Mouse (Mus musculus) layer of hippocampus, adult 9-11 months (tissue): ENCODE measurements at regions not wholly inside any gene's neighbourhood (a gene's known extent, or its start where the extent isn't known, plus 50 kb on each side); places are given as distances from the start of the nearest gene placed in this dataset.
A peak's percentile ranks its signal among the peaks of the same experiment; 100 is the strongest.

ENCODE experiments used
- DNase-seq: peaks from one replicate; pipeline ENCODE4 v3.0.0; 2022

- no peak for DNase-seq
These were observed 153.6 kb upstream of the Ankrd55 start for GRCm38 (mm10) chr13:112134701-112135100.

GRCm38 (mm10) chr13:112135777-112136176, 152.5 kb upstream of the Ankrd55 start:
- DNase-seq = no peak

- DNase-seq = no peak
These were observed 151.4 kb upstream of the Ankrd55 start for GRCm38 (mm10) chr13:112136850-112137249.

GRCm38 (mm10) chr13:112140871-112141270, 147.4 kb upstream of the Ankrd55 start:
- DNase-seq = no peak

- no peak for DNase-seq
These were observed 143.6 kb upstream of the Ankrd55 start for GRCm38 (mm10) chr13:112144393-112145348.

GRCm38 (mm10) chr13:112152614-112153550, 135.4 kb upstream of the Ankrd55 start:
- DNase-seq = peak; percentile 8

- DNase-seq = no peak
These were observed 134.5 kb upstream of the Ankrd55 start for GRCm38 (mm10) chr13:112153681-112154127.

- DNase-seq = no peak
These were observed 128.7 kb upstream of the Ankrd55 start for GRCm38 (mm10) chr13:112159430-112160172.

GRCm38 (mm10) chr13:112160173-112160641, 128.0 kb upstream of the Ankrd55 start:
- DNase-seq = peak; percentile 13

- DNase-seq = no peak
These were observed 127.5 kb upstream of the Ankrd55 start for GRCm38 (mm10) chr13:112160726-112161125.

GRCm38 (mm10) chr13:112161886-112162285, 126.4 kb upstream of the Ankrd55 start:
- DNase-seq = no peak

GRCm38 (mm10) chr13:112165921-112166320, 122.3 kb upstream of the Ankrd55 start:
- no peak for DNase-seq

GRCm38 (mm10) chr13:112166338-112166802, 121.9 kb upstream of the Ankrd55 start:
- DNase-seq = peak; percentile 33

GRCm38 (mm10) chr13:112168468-112168867, 119.8 kb upstream of the Ankrd55 start:
- DNase-seq = no peak

- DNase-seq = no peak
These were observed 117.4 kb upstream of the Ankrd55 start for GRCm38 (mm10) chr13:112170872-112171271.

- DNase-seq = no peak
These were observed 116.1 kb upstream of the Ankrd55 start for GRCm38 (mm10) chr13:112171940-112172715.

- DNase-seq = no peak
These were observed 114.3 kb upstream of the Ankrd55 start for GRCm38 (mm10) chr13:112173973-112174372.

- DNase-seq = no peak
These were observed 110.2 kb upstream of the Ankrd55 start for GRCm38 (mm10) chr13:112178031-112178430.

GRCm38 (mm10) chr13:112183996-112184395, 104.3 kb upstream of the Ankrd55 start:
- DNase-seq = no peak

GRCm38 (mm10) chr13:112185116-112185515, 103.1 kb upstream of the Ankrd55 start:
- DNase-seq = no peak

GRCm38 (mm10) chr13:112187226-112187625, 101.0 kb upstream of the Ankrd55 start:
- peak; percentile 85 for DNase-seq
